Mouse (Mus musculus) gonadal fat pad, adult 2 months (tissue): ENCODE data around the gene Efcab6. TPM values are rescaled to one million over a fixed set of nuclear protein-coding genes. Genes with fewer than 3 reads are reported as not detected.

Experiments
- DNase-seq: peaks from one replicate; pipeline ENCODE4 v3.0.0-alpha.2; 2012; ENCODE audit warnings: low read depth
- polyA plus RNA-seq: library from polyadenylated mRNA; depleted of rRNA; stranded (reverse); fragments of >200 nt; gene quantifications from 2 replicates; pipeline ENCODE4 v1.2.3, GENCODE M21; 2012

Gene Efcab6
- polyA plus RNA-seq, 1 experiment: 0.45 TPM

GRCm38 (mm10) chr15:84065701-84066100 lies 522 bp upstream of the Efcab6 start:
- no peak for DNase-seq

GRCm38 (mm10) chr15:84058841-84059240 lies 6.3 kb downstream of the Efcab6 start:
- no peak for DNase-seq

DNA sequence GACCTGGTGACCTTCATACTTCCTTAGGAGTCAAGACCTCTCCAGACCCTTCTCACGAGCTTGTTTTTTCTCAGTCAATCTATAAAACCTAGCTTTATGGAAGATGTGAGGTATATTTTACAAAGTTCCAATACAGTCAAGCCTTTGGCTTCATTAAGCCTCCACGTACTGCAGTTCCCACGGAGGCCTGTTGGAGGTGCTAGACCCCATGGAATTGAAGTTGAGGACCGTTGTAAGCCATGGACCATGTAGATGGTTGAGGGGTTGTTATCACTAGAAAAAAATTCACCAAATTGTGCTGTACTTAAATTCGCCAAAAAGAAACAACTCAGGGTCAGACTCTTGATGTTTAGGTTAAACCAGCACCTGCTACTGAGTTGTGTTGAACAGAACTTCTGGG lies 9.1 kb downstream of the Efcab6 start:
- DNase-seq: no peak

DNA sequence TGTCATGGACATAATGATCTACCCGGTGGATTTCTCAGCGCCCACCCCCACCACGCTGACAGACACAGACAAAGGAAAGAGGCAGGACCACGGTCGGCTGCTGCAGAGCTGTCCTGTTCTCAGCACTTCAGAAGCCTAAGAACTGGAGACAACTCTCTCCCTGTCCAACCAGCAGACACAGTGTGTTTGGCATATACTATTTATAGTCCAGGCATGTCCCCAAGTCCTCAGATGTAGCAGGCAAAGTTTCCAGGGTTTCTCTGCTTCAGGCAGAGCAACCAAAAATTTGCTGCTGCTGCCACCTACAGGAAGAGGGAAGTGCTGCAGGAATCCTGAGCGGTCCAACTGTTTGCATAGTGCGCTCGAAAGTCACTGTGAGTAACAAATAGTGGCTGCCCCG lies 11.3 kb downstream of the Efcab6 start:
- no peak for DNase-seq

DNA sequence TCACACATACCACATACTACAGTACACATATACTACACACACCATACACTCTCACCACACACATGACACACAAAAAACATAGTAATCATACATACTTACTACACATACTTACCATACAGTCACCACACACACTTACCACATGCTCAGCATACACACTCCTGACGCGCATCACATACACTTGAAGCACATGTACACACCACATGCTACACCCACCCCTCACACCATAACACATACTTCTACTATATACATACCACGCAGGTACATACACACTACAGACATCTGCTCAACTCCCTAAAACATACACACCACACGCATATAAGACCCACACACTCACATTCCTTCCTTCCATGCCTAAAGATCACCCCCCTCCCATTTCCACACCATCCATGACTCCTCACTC lies 11.9 kb downstream of the Efcab6 start:
- no peak for DNase-seq

GRCm38 (mm10) chr15:84052390-84052789 lies 12.8 kb downstream of the Efcab6 start:
- DNase-seq: no peak

DNA sequence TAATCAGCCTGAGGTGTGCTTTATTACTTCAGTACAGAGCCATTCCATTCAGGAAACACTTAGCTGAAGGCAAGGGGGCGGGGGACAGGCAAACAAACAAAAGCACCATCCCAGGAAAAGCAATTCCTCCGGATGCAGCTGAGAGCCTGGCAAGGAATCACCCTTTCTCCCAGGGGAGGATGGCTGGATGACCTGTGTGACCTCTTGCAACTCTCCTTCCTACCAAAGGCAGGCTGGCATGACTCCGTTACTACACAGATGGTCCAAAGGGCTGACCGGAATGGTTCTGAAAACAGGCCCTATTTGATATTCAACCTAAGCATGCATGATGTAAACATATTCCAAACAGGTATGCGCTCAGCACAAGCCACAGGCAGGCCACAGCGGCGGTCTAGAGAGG lies 15.6 kb downstream of the Efcab6 start:
- no peak for DNase-seq

- DNase-seq: no peak
These were observed 19.6 kb downstream of the Efcab6 start for GRCm38 (mm10) chr15:84045562-84045961.

DNA sequence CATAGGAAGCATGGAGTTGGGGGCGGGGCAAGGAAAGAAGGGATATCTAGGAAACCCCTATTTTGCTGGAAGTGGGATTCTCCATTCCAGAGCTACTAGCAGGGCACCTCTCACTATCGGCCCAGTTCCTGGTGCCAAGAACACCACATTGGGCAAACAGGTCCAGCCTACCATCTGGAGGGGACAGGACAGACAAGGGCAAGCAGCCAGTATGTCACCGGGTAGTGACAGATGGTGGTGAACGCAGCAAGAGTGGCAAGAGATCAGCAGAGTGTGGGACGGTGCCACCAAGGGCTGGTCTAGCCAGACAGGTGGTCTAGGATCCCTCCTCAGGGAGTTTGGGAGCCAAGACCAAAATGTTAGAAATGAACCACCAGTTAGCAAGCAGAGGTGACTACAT lies 28.1 kb downstream of the Efcab6 start:
- no peak for DNase-seq

- no peak for DNase-seq
These were observed 39.5 kb downstream of the Efcab6 start for GRCm38 (mm10) chr15:84025651-84026050.

DNA sequence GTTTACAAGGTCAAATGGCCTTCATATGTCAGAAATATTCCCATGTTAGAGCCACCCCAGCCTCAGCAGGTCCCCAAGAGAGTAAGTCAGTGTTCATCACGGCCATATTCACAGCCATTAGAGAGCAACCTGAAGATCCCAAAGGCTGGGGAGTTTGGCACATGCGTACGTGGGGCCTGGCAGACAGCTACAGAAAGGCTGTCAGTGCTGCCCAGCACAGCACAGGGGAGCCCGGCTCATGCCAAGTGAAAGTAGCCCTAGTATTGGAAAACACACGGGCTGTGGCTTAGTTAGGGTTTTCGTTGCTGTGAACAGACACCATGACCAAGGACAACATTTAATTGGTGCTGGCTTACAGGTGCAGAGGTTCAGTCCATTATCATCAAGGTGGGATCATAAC lies 40.3 kb downstream of the Efcab6 start:
- DNase-seq: no peak

DNA sequence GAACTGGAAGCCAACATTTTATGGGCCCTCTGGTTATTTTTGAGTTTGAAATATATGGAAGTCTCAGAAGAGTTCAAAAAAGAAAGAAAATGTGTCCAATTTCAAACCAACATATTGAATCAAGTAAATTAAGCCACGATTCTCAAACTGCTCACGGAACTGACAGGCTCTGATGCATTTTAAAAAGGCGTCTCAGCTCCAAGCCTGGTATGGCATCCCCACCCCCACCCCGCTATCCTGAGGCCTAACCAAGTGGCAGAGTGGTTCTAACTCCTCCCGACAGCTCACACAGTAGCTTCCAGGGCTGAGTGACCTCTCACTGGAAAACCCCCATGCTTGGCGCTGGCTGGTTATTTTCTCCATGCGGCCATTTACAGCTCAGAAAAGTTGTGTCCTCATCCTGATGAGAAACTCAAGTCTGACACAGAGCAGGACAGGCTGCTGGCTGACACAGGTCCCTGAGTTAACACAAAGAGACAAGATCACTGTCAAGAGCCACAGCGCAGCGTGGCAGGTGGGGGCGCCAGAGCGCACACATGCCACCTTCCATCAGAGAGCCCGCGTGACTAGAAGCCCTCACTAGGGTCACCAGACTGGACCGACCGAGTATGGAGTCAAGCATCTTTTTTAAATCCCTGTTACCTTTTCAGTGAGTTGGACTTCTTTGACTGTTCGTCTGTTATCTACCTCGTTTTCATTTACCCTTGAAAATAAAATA lies 55.7 kb downstream of the Efcab6 start:
- no peak for DNase-seq

DNA sequence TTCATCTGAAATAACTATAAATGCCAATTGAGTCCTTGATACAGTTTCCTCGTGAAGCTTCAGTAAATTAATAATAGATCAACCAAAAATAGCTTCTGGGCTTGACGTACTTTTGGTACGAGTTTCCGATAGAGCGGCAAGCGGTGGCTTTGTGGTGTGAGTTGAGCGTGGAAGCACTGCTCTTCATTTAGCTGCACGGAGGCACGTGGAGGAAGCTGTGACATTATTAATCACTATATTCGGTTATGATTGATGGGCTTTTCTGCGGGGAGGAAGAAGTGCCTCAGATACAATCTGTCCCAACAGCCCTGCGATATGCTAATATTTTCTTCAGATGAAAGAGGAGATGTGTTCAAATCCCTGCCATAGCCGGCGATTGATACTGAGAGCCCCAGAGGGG lies 60.9 kb downstream of the Efcab6 start:
- DNase-seq: no peak

DNA sequence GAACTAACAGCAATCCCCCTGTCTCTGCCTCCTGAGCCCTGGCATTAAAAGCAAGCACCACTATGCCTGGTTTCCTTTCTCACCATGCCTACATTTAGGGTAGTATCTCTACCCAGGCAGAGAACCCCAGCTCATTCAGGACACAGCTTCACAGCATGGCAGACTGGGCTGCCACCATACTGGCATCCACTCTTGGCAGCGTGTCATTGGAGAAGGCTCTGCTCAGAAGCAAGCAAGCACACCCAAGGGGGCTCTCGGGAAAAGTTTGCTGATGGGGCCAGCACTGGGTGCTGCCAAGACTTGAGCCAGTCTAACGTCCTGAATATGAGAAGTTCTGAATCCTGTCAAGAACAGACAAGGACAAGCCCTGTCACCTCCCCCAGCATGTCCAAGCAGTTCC lies 66.1 kb downstream of the Efcab6 start:
- DNase-seq: no peak

- no peak for DNase-seq
These were observed 66.6 kb downstream of the Efcab6 start for GRCm38 (mm10) chr15:83998586-83998985.

DNA sequence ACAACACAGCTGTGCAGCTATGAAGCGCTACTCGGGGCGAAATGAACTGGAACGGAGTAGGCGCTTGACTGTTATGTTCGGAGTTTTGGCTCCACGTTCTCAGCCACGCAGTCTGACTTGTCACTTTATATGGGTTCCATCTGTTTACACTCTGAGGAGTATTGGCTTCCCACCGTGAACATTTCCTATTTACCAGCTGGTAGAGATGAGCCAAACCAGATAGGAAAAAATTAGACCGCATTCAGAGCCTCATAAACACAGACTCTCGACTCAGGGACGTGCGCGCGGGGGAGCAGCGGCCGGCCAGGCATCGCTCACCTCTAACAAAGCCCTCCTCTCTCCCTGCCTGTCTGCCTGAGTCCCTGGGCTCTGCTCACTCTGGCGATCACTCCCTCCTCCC lies 67.1 kb downstream of the Efcab6 start:
- DNase-seq: no peak

GRCm38 (mm10) chr15:83997550-83997949 lies 67.6 kb downstream of the Efcab6 start:
- DNase-seq: no peak

DNA sequence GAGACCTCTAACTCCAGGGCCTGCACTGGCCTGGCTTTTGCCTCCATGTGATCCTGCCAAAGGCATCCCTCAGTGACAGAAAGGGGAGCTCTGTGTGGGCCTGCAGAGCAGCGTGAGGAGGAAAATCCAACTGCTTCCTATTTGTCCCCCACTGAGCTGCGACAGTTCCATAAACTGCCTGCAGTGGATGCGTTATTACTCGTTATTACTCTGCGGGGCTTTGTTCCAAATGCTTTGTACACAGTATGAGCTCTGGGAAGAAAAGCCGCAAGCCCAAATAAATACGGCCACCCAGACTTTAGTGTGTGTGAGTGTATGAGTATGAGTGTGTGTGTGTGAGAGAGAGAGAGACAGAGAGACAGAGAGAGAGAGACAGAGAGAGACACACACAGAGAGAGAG lies 68.3 kb downstream of the Efcab6 start:
- no peak for DNase-seq

GRCm38 (mm10) chr15:83992191-83992590 lies 73.0 kb downstream of the Efcab6 start:
- DNase-seq: no peak

DNA sequence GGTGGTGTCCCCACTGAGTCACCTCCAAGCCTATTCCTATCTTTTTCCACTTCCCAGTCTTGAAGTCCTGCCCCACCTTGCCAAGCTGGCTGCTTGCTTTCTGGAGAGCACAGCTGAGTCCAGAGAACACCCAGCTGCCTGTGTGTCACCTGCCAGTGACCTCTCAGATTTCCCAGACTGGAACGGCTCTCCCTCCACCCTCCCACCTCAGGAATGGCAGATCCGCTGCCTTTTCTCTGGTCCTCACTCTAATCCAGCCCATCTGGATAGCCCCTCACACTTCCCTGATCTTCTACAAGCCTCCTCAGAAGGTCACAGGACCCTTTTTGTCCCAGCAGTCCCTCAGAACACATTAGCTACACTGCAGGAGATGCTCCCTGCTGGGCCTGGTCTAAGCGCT lies 73.7 kb downstream of the Efcab6 start:
- DNase-seq: no peak

GRCm38 (mm10) chr15:83989241-83989640 lies 75.9 kb downstream of the Efcab6 start:
- DNase-seq: no peak

GRCm38 (mm10) chr15:83988087-83988486 lies 77.1 kb downstream of the Efcab6 start:
- no peak for DNase-seq

DNA sequence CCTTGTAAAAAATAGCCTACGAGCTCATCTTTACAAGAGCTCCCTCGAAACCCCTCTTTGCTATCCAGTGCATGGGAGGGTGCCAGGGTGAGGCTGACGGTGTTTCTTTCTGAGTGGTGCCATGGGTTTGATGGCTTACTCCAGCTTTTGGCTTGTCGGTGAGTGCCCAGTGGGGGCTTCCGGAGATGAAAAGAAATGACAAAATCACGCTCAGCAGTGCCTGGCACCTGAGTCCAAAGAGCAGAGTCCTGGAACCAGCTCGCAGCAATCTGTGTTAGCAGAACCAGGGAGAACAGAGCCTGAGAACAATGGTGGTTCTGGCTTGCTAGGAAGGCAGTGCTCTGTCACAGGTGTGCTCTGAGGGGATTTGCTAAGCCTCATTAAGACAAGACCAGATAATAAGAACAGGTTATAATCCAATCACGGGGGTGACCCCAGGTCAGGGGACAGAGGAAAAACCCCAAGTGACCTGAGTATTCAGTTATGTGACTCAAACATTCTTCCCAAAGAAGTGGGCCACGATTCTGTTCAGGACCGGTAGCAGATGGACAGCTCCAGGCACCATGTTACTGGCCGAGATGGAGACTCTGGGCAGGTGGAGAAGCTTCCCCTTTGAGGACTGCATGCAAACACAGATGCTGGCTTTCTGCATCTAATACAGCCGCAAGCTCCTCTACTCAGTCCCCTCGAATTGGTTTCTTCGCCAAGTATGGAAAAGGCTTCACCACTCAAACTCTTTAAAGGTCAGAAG lies 82.8 kb downstream of the Efcab6 start:
- DNase-seq: no peak

DNA sequence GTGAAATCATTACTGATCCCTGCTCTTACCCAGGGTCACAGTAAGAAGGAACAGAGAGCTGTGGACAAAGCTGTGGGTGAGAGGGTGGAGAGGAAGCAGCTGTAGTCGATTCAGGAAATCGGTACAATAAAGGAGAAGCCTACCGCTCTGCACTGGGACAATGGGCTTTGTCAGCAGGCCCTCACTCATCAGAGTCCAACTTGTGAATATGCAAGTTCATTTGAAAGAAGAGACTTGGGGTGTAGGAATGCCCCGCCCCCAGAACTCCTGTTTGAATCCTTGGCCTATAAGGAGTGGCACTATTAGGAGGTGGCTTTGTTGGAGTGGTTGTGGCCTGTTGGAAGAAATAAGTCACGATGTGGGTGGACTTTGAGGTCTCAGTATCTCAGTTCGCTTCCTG lies 86.3 kb downstream of the Efcab6 start:
- DNase-seq: no peak
